Mouse (Mus musculus): ENCODE results near the gene 2010005H15Rik. TPM values are rescaled to one million over a fixed set of nuclear protein-coding genes. Genes with fewer than 3 reads are reported as not detected.
"Not testable (repeated sequence)": the region's sequence is repeated elsewhere in the genome, so short reads cannot be mapped to it uniquely, and the experiment has no call there.

Gene 2010005H15Rik
- total RNA-seq (2021), result 1 to 10 TPM; 1.6 to 9.7 TPM
- long read RNA-seq, experiment 1, partial matches to known transcripts, result 0 of 2 reads
- long read RNA-seq, experiment 1, other reads (novel, unspliced or antisense), result 0 of 2 reads
- long read RNA-seq, experiment 2, result 0 reads

DNA sequence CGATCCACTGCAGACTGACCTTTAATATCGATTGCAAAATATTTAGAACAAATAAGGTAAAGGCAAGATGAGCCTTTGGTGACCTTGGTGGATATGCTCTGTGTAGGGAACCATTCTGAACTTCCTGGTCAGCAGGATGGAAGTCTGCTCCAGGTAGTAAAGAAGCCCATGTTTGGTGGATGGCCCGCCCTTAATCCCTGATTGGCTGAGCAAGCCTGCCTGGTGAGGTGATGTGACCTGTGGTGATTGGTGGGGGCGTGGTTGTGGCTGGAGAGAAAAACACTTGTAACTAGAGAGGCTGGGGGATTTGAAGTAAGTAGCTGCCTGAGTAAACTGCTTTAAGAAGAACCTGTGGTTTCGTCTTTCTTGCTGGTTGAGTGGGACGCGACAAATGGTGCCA lies at the start of gene 2010005H15Rik:
Gene 2010005H15Rik (plus strand): TSS at position 301 of the 400 bp plus-strand sequence.
- not testable (repeated sequence) for DNase-seq (ENCODE audit: low spot score in 2 of 2)

DNA sequence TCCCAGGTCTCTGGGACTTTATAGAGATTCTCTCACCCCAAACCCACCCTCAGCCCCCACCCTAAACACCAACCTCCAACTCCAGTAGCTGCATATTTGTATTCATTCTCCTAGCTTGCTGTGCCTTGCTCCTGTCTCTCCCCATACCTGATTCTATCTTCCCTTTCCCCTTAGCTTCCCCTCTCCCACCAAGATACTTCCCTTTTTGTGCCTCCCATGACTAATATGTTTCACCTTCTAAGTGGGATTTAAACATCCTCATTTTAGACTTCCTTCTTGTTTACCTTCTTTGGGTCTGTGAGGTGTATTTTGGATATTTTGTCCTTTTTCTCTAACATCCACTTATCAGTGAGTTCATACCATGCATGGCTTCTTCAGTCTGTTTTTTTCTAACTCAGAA lies 45.2 kb upstream of the 2010005H15Rik start:
- no peak for DNase-seq (ENCODE audit: low spot score in 2 of 2)

DNA sequence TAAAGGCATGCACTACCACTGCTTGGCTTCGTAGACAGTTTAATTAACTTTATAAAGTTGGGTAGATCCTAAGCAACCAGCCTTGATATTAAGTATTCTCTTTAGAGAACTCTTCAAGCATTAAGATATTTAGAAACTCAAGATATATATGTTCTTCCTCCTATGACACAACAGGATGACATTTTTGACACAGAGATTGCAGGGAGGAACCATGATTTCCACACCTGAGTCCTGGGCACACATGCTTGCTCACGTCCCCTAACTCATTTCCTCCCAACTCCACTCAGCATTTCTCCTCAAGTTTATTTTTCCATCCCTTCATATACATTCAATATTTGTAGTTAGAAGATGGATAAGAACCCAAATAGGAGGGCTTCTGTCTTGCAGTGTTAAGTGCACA lies 41.4 kb upstream of the 2010005H15Rik start:
- no peak for DNase-seq (ENCODE audit: low spot score in 2 of 2)

DNA sequence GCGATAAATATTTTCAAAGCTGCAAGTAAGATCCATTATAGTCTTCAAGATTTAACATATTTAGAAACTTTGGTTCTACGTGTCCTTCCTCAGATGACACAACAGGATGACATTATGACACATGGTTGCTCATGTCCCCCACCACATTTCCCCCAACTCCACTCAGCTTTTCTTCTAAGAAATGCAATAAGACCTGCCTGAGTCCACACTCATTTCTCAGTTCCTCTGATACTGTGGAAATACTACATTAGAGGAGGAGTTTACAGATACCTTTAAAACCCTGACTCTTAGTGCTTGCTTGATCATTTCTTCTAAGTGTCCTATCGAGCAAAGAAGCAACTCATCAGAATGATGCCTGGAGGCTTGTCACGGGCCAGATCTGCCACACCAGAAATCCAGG lies 37.4 kb upstream of the 2010005H15Rik start, which contains the start of gene Gm5483:
Gene Gm5483 (plus strand): TSS at position 301 of the 400 bp plus-strand sequence.
- DNase-seq (ENCODE audit: low spot score in 2 of 2), result not testable (repeated sequence)

DNA sequence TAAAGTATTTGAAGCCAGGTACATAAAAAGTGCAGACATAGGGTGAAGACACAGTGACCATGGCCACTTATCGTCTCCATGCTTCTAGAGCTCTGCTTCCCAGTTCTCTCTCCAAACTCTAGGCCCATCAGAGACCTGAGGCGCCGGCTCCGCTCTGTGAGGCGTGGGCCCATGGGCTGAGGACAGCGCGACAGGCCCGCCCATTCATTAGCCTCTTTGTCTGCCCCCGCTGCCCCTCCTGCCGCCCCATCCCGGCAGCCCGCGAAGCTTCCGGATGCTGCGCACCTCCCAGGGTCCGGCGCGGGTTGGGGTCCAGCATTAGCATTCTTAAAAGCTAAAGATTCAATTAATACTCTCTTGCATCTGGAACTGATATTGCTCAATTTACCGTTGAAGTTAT lies 22.0 kb upstream of the 2010005H15Rik start:
- DNase-seq (ENCODE audit: low spot score in 2 of 2), result no peak

DNA sequence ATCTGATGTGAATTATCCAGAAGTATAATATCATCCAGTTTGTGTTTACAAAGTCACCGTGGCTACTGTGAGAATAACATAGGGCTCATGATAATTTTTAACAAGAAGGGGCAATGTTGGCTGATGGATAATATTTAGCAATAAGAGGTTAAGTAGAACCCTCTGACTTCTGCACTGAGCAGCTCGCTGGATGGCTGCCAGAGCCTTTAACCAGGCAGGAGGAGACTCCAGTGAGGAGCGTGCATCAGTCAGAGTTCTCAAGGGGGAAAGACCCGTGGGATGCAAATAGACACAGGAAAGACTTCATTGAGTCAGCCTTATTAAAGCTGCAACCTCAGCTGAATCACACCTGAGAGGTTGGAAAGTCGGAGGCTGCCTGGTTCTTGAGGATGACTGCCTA lies 17.4 kb upstream of the 2010005H15Rik start:
- no peak for DNase-seq (ENCODE audit: low spot score in 2 of 2)

DNA sequence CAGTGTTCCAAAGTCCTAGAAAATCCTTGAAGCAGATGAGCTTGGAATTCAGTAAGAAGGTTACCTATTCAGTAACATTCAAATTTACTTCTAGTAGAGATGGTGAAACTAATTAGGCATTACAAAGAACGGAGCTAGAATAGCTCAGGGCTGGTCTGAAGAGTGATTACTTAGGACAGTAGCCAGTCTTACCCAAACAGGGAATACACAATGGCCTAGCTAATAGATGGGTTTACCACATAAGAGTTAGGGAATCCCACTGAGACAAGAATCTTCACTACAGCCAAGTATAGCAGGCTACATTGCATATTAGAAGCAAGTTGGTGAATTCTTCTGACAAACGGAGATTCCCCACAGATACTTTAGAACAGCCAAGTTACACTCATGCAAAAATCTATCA lies 15.6 kb upstream of the 2010005H15Rik start:
- not testable (repeated sequence) for DNase-seq (ENCODE audit: low spot score in 2 of 2)

DNA sequence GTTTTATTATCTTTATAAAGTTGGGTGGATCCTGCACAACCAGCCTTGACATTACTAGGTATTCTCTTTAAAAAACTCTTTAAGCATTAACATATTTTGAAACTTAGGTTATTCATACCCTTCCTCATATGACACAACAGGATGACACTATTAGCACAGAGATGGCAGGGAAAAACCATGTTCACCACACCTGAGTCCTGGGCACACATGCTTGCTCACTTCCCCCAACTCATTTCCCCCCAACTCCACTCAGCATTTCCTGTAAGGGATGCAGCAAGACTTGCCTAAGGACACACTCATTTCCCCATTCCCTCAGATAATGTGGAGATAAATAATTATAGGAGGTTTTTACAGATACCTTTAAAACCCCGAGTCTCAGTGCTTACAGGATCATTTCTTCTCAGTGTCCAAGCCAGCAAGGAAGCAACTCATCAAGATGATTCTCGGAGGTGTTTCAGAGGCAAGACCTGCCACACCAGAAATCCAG lies 11.3 kb upstream of the 2010005H15Rik start, which contains the start of gene Gm5416:
Gene Gm5416 (plus strand): TSS at position 437 of the 487 bp plus-strand sequence.
- no peak for DNase-seq (ENCODE audit: low spot score in 2 of 2)

DNA sequence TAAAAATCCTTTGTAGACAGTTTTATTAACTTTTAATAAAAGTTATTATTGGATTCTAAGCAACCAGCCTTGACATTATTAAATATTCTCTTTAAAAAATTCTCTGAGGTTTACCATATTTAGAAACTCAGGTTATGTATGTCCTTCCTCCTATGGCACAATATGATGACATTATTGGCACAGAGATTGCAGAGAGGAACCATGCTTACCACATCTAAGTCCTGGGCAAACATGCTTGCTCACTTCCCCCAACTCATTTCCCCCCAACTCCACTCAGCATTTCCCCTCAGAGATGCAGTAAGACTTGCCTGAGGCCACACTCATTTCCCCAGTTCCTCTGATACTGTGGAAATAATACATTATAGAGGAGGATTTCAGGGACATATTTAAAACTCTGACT lies 39.3 kb downstream of the 2010005H15Rik start:
- DNase-seq (ENCODE audit: low spot score in 2 of 2), result not testable (repeated sequence)

DNA sequence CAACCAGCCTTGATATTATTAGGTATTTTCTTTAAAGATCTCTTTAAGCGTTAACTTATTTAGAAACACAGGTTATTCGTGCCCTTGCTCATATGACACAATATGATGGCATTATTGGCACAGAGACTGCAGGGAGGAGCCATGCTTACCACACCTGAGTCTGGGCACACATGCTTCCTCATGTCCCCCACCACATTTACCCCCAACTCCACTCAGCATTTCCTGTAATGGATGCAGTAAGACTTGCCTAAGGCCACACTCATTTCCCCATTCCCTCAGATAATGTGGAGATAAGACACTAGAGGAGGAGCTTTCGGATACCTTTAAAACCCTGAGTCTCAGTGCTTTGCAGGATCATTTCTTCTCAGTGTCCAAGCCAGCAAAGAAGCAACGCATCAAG lies 55.5 kb downstream of the 2010005H15Rik start, which contains the start of gene Stfa1:
Gene Stfa1 (plus strand): TSS at position 156 of the 400 bp plus-strand sequence.
- not testable (repeated sequence) for DNase-seq (ENCODE audit: low spot score in 2 of 2)

DNA sequence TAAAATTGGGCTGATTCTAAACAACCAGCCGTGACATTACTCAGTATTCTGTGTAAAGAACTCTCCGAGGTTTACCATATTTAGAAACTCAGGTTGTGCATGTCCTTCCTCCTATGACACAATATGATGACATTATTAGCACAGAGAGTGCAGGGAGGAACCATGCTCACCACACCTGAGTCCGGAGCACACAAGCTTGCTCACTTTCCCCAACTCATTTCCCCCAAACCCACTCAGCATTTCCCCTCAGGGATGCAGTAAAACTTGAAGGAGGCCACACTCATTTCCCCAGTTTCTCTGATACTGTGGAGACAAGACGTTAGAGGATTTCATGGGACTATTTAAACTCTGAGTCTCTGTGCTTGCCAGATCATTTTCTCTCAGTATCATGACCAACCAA lies 67.9 kb downstream of the 2010005H15Rik start:
- no peak for DNase-seq (ENCODE audit: low spot score in 2 of 2)

Other genes with a start within 250 kb of the 2010005H15Rik start
- gene Kpna1, start 242.7 kb upstream of the 2010005H15Rik start, total RNA-seq (2021), result 10 to 100 TPM; 49.9 to 58.6 TPM
- gene Wdr5b, start 180.3 kb upstream of the 2010005H15Rik start, total RNA-seq (2021), result 1 to 10 TPM; 7.4 to 9.3 TPM
- 100 to 1,000 TPM; 142 to 143 TPM for gene Fam162a, start 149.9 kb upstream of the 2010005H15Rik start, total RNA-seq (2021)
- gene Ccdc58, start 149.8 kb upstream of the 2010005H15Rik start, total RNA-seq (2021), result 10 to 100 TPM; 67.8 to 69.9 TPM
- gene Csta1, start 90.2 kb upstream of the 2010005H15Rik start, total RNA-seq (2021), result not detected
- 10 to 100 TPM; 14.2 to 44.8 TPM for gene Stfa2l1, start 64.7 kb upstream of the 2010005H15Rik start, total RNA-seq (2021)
- gene Gm5483, start 37.3 kb upstream of the 2010005H15Rik start, total RNA-seq (2021), result 10 to 100 TPM; 18.3 to 52.8 TPM
- gene Gm5416, start 11.1 kb upstream of the 2010005H15Rik start, total RNA-seq (2021), result not detected
- 10 to 100 TPM; 28.2 to 83.6 TPM for gene Stfa1, start 55.5 kb downstream of the 2010005H15Rik start, total RNA-seq (2021)
- 1 to 10 TPM in 1 of 2 experiments, not detected in 1; 1.1 TPM for gene BC117090, start 112.9 kb downstream of the 2010005H15Rik start, total RNA-seq (2021)
- gene BC100530, start 146.3 kb downstream of the 2010005H15Rik start, total RNA-seq (2021), result 10 to 100 TPM; 20.7 to 68.0 TPM
- gene Stfa2, start 187.0 kb downstream of the 2010005H15Rik start, total RNA-seq (2021), result 10 to 100 TPM in 1 of 2 experiments, 1 to 10 TPM in 1; 9.0 to 29.3 TPM
- 10 to 100 TPM; 14.2 to 40.7 TPM for gene Stfa3, start 233.9 kb downstream of the 2010005H15Rik start, total RNA-seq (2021)

All from adrenal gland, postnatal 4 days (tissue).